Mouse (Mus musculus): ENCODE data around the gene Vav3. TPM values are rescaled to one million over a fixed set of nuclear protein-coding genes. Genes with fewer than 3 reads are reported as not detected.

Vav3 gene
- polyA plus RNA-seq, 1 experiment from 2014 or later: 13.8 TPM

DNA sequence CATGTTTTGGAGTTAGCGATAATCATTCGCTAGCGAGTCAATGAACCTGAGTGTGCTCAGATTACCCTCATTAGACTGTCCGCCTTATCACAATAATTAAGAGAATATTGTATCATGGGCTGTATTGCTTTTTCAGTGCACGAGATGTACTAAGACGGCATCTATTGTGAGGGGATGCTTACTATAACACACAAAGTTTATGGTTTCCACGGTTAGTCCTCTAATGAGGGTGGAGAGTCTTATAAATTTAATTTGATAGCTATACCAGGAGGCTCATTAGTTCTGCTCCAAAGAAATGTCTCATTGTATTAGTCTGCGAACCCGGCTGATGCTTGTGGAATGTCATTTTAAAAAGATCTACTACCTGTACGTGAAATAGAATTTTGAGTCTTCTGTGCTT lies 175.9 kb downstream of the Vav3 start:
- no peak overlapping the region for H3K4me3 ChIP-seq
- H3K4me1 ChIP-seq: no peaks in the 10 kb centered on the region
- no peak overlapping the region for H3K4me2 ChIP-seq
- H3K36me3 ChIP-seq: no peaks in the 10 kb centered on the region
- H3K9ac ChIP-seq: no peak overlapping the region
- ATAC-seq (ENCODE audit: insufficient number of reproducible peaks, insufficient read depth, low FRiP score, low TSS enrichment, low read depth): no peak
- H3K27me3 ChIP-seq: no peaks in the 10 kb centered on the region
- no peaks in the 10 kb centered on the region for H3K9me3 ChIP-seq
- no peak overlapping the region for H3K27ac ChIP-seq
- WGBS: 72% methylated on average over 10 of the region's 10 CpGs

DNA sequence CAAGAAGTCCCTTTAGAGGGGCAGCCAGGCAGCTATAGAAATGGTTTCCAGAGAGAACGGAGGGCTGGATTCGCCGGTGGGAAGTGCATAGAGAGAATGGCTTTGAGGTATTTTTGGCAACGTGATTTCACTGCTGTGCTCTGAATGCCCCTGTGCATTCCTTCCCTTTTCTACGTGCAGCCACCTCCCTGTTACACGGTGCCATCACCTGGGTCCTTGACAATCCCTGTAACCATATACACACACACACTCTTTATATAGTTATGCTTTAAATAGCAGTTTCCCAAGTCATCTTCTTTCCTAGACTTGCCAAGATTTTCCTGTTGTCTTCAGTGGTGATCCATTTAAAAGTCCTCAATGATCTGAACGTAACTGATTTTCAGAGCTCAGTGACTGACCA lies 181.7 kb downstream of the Vav3 start:
- no peaks in the 10 kb centered on the region for H3K9me3 ChIP-seq
- no peak overlapping the region for H3K4me2 ChIP-seq
- no peaks in the 10 kb centered on the region for H3K36me3 ChIP-seq
- no peak overlapping the region for H3K9ac ChIP-seq
- no peak overlapping the region for H3K27ac ChIP-seq
- H3K4me1 ChIP-seq: no peaks in the 10 kb centered on the region
- H3K27me3 ChIP-seq: no peaks in the 10 kb centered on the region
- 78% methylated on average over 7 of the region's 7 CpGs for WGBS
- H3K4me3 ChIP-seq: no peak overlapping the region
- ATAC-seq (ENCODE audit: insufficient number of reproducible peaks, insufficient read depth, low FRiP score, low TSS enrichment, low read depth): no peak

DNA sequence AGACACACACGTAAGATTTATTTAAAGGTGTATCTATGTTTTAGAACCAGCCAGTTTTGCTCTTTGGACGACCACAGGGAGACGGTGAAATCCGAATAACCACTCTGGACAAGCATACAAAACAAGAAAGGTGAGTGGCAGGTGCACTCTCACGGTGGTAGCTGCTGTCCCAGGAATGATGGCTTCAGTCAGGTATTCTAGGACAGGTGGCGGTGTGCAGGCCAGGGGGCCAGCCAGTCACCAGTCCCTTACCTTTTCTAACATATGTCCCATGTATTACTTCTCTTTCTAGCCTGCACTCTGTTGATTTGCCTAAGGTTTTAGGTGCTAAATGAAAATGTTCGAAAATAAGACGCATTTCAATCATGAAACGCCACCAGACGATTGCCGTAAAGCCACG lies 185.4 kb downstream of the Vav3 start:
- no peak for ATAC-seq (ENCODE audit: insufficient number of reproducible peaks, insufficient read depth, low FRiP score, low TSS enrichment, low read depth)
- no peak overlapping the region for H3K4me3 ChIP-seq
- no peaks in the 10 kb centered on the region for H3K9me3 ChIP-seq
- no peaks in the 10 kb centered on the region for H3K4me1 ChIP-seq
- no peak overlapping the region for H3K4me2 ChIP-seq
- WGBS: 87% methylated on average over 12 of the region's 12 CpGs
- H3K9ac ChIP-seq: no peak overlapping the region
- no peak overlapping the region for H3K27ac ChIP-seq
- no peaks in the 10 kb centered on the region for H3K27me3 ChIP-seq
- H3K36me3 ChIP-seq: no peaks in the 10 kb centered on the region

DNA sequence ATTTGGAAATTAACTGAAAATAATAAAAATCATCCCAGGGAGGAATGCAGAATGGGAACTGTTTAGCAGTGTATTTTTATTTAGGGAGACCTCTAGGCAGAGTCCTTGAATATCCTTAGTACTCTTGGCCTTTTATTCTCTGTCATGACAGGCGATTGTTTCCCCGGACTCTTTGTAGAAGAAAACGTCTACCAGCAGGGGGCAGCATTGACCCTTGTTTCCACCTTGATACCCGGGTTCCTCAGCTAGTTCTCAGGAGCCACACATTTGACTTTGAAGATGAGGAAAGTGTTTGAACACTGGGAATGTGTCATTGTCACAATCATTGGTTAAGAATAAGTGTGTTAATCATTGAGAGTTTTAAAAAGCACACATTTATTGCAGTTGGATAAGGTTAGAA lies 185.8 kb downstream of the Vav3 start:
- Histone ChIP-seq H3K9me3 (no peaks in the 10 kb centered on the region), H3K36me3 (no peaks in the 10 kb centered on the region), H3K4me3 (no peak overlapping the region), H3K4me1 (no peaks in the 10 kb centered on the region), H3K27ac (no peak overlapping the region), H3K9ac (no peak overlapping the region), H3K27me3 (no peaks in the 10 kb centered on the region), H3K4me2 (no peak overlapping the region)
- 2% methylated on average over 4 of the region's 4 CpGs for WGBS
- no peak for ATAC-seq (ENCODE audit: insufficient number of reproducible peaks, insufficient read depth, low FRiP score, low TSS enrichment, low read depth)

DNA sequence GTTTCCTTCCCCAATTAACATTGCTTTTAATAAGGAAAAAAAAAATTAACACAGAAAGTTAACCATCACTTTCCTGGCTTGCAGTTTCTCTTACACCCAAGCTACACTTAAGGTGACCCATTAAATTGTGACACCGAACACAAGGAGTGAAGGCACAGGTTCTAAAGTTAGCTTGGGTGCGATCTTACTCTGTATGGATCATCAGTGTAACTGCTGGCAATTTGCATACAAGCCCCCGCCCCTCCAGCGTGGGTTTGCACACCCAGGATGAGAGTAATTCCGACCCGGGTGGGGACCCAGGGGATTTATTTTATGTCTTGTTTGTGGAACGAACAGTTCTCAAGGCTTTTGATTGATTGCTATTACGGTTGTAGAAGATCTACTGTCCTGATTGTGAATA lies 186.2 kb downstream of the Vav3 start:
- no peaks in the 10 kb centered on the region for H3K4me1 ChIP-seq
- no peak for ATAC-seq (ENCODE audit: insufficient number of reproducible peaks, insufficient read depth, low FRiP score, low TSS enrichment, low read depth)
- WGBS: 68% methylated on average over 8 of the region's 8 CpGs
- no peaks in the 10 kb centered on the region for H3K9me3 ChIP-seq
- H3K9ac ChIP-seq: no peak overlapping the region
- no peak overlapping the region for H3K4me2 ChIP-seq
- H3K27me3 ChIP-seq: no peaks in the 10 kb centered on the region
- no peak overlapping the region for H3K4me3 ChIP-seq
- no peaks in the 10 kb centered on the region for H3K36me3 ChIP-seq
- H3K27ac ChIP-seq: no peak overlapping the region

DNA sequence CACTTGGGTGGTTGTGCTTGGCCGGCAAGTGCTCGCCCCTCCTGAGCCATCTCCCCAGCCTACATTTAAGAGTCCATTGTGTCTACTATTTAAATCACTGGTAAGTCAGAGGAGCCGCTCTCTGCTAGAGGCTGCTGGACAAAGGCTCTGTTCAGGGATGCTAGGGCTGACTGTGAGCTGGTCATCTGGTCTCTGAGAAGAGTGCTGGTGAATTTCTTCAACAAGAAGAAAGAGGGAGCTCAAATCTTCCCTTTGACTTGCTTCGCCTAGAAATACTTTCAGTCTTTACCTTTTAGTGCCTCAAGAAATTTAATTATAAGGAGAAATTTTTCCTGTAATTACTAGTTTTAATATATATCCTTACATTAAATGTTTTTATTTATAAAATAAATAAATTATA lies 188.2 kb downstream of the Vav3 start:
- no peaks in the 10 kb centered on the region for H3K9me3 ChIP-seq
- H3K4me2 ChIP-seq: no peak overlapping the region
- ATAC-seq (ENCODE audit: insufficient number of reproducible peaks, insufficient read depth, low FRiP score, low TSS enrichment, low read depth): no peak
- no peak overlapping the region for H3K4me3 ChIP-seq
- no peak overlapping the region for H3K9ac ChIP-seq
- H3K27me3 ChIP-seq: no peaks in the 10 kb centered on the region
- 51% methylated on average over 4 of the region's 4 CpGs for WGBS
- no peaks in the 10 kb centered on the region for H3K4me1 ChIP-seq
- H3K36me3 ChIP-seq: no peaks in the 10 kb centered on the region
- no peak overlapping the region for H3K27ac ChIP-seq

DNA sequence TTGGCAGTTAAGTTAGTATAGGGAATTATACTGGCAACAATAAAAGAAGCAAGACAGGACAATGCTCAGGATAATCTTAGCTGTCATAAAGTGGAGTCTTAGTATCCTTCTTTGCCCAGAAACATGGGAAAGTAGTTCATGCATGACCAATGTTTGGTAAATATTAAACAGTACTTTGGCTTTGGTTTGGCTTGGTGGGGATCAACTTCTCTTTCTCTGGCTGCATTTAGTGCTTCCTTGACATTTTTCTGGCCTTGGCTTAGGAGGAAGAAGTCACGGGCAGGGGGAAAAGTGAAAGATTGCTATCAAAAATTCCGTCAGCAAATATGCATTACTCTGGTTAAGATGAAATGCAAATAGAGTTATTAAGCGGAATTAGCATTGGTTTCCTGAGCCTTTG lies 197.2 kb downstream of the Vav3 start:
- no peak for ATAC-seq (ENCODE audit: insufficient number of reproducible peaks, insufficient read depth, low FRiP score, low TSS enrichment, low read depth)
- H3K9me3 ChIP-seq: no peaks in the 10 kb centered on the region

DNA sequence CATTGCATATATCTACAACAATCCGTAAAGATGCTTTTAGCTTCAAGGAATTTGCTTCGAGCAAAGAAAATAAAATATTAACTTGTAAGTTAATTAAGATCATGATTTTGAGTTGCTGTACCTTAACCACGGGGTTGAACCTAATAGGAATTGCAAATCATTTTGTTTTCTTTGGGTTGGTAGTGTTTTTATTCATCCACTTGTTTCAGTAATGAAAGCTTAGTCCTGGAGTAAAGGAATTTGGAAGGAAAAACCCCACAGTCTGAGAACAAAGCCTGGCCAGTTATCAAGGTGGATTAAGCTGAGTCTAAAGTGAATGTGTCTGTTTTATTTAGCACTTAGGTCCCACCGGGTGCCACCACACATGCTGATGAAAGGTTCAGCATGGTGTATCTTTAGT lies 199.6 kb downstream of the Vav3 start:
- Histone ChIP-seq H3K27me3 (no peaks in the 10 kb centered on the region), H3K4me3 (no peak overlapping the region), H3K9ac (no peak overlapping the region), H3K4me2 (no peak overlapping the region), H3K27ac (no peak overlapping the region), H3K4me1 (no peaks in the 10 kb centered on the region), H3K9me3 (no peaks in the 10 kb centered on the region), H3K36me3 (no peaks in the 10 kb centered on the region)
- ATAC-seq (ENCODE audit: insufficient number of reproducible peaks, insufficient read depth, low FRiP score, low TSS enrichment, low read depth): no peak
- WGBS: 50% methylated on average over 4 of the region's 4 CpGs

More for the DNA sequence above, 197.2 kb downstream of the Vav3 start:
- no peaks in the 10 kb centered on the region for H3K4me1 ChIP-seq
- no peaks in the 10 kb centered on the region for H3K27me3 ChIP-seq
- H3K9ac ChIP-seq: no peak overlapping the region
- no peak overlapping the region for H3K4me3 ChIP-seq
- H3K4me2 ChIP-seq: no peak overlapping the region
- H3K27ac ChIP-seq: no peak overlapping the region; the same call in 1 of the 2 replicates
- H3K36me3 ChIP-seq: no peaks in the 10 kb centered on the region
- 56% methylated on average over 3 of the region's 3 CpGs for WGBS

DNA sequence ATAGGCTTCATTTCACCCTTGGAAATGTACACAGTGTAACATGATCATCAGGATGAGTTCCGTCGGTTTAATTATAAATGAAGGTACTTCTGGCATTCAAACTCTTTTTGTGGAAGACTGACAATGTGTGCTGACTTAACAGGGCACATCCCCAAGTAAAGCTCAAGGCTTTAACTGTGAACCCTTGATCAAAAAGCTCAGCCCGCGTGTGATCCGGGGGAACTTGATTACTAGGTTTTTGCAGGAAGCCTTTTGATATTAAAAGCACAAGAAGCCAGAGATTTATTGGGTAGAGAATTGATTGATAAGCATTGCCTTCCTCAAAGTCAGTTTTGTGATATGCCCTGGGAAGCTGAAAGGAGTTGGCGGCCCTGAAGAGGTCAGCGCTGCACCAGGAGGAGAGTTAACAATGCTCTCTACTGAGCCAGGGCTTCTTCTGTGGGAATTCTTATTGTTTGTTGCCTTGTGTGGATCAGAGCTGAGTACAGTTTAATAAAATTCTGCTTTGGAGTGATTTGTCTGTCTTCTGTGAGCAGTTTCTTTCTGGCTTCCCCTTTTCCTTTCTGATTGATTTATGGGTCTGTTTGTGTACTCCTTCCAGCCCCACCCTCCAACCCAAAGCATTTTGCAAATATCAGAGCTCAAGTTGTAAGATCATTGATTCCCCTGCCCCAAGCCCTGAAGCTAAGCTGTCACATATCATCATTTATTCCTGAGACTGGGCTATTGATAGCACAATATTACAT lies 204.2 kb downstream of the Vav3 start:
- no peak overlapping the region for H3K4me2 ChIP-seq
- H3K4me1 ChIP-seq: no peaks in the 10 kb centered on the region
- no peaks in the 10 kb centered on the region for H3K36me3 ChIP-seq
- no peaks in the 10 kb centered on the region for H3K27me3 ChIP-seq
- no peak overlapping the region for H3K9ac ChIP-seq
- WGBS: 71% methylated on average over 7 of the region's 7 CpGs
- no peak for ATAC-seq (ENCODE audit: insufficient number of reproducible peaks, insufficient read depth, low FRiP score, low TSS enrichment, low read depth)
- no peaks in the 10 kb centered on the region for H3K9me3 ChIP-seq
- no peak overlapping the region for H3K27ac ChIP-seq
- no peak overlapping the region for H3K4me3 ChIP-seq

DNA sequence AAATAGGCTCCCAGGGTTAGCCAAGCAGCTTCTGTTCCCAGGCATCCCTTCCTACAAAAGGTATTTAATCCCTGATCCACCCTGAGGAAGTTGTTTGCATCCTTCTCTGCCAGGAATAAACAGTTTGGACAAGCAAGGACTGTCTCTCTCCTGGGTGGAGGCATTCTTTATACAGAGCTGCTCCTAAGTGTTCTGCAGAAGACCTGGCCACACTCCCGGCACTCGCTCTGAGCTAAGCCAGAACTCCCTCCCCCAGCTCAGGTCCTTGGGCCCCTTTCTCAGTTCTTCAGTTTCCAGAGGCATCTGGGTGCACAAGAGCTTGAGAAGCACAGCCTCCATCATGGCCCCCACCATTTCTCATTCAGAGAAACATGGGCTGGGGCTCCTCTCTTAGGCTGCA lies 216.9 kb downstream of the Vav3 start:
- Histone ChIP-seq H3K4me1 (no peaks in the 10 kb centered on the region), H3K27ac (no peak overlapping the region), H3K36me3 (no peaks in the 10 kb centered on the region), H3K9me3 (no peaks in the 10 kb centered on the region), H3K4me2 (no peak overlapping the region), H3K9ac (no peak overlapping the region), H3K4me3 (no peak overlapping the region), H3K27me3 (no peaks in the 10 kb centered on the region)
- ATAC-seq (ENCODE audit: insufficient number of reproducible peaks, insufficient read depth, low FRiP score, low TSS enrichment, low read depth): no peak
- WGBS: 69% methylated on average over 2 of the region's 2 CpGs

DNA sequence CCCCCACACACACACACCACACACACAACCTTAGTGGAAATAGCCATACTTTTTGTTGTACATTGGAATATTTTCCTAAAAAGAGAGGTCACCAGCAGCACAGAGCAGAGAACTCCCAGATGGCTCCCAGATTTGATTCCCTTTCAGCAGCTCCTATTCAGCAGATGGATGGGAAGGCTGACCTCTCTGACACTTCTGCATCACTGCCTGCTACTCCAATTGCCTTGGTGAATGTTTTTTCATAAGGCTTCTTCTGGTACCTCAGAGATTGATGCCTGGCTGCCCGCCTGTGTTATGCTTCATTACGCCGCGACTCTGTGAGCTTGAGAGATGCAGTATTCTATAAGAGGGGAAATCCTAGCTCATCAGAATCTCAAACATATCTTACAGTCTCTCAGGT lies 220.8 kb downstream of the Vav3 start:
- Histone ChIP-seq H3K27ac (no peak overlapping the region), H3K4me3 (no peak overlapping the region), H3K36me3 (no peaks in the 10 kb centered on the region), H3K9me3 (no peaks in the 10 kb centered on the region), H3K4me1 (no peaks in the 10 kb centered on the region), H3K9ac (no peak overlapping the region), H3K27me3 (no peaks in the 10 kb centered on the region), H3K4me2 (no peak overlapping the region)
- WGBS: 67% methylated on average over 4 of the region's 4 CpGs
- ATAC-seq (ENCODE audit: insufficient number of reproducible peaks, insufficient read depth, low FRiP score, low TSS enrichment, low read depth): no peak

DNA sequence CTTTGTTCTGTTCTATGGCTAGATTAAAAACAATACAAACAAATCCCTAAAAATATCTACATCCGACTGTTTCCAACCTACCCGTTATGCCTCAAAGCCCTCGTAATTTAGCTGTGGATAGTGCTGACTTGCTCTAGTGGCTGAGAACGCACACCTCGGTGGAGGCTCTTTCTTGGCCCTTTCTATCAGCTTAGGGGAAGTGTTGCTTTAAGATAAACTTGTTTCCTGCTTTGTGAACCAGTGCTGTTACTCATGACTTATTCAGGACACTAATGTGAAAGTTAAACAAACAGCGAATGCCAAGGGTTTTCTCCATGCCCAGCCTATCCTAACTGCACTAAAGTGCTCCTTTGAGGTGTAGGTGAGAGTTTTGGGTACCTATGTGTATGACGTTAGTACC lies 221.3 kb downstream of the Vav3 start:
- Histone ChIP-seq H3K9me3 (no peaks in the 10 kb centered on the region), H3K27ac (no peak overlapping the region), H3K4me2 (no peak overlapping the region), H3K36me3 (no peaks in the 10 kb centered on the region), H3K4me3 (no peak overlapping the region), H3K27me3 (no peaks in the 10 kb centered on the region), H3K4me1 (no peaks in the 10 kb centered on the region), H3K9ac (no peak overlapping the region)
- no peak for ATAC-seq (ENCODE audit: insufficient number of reproducible peaks, insufficient read depth, low FRiP score, low TSS enrichment, low read depth)
- 83% methylated on average over 7 of the region's 7 CpGs for WGBS
